Mouse (Mus musculus) spleen, adult 2 months (tissue): ENCODE measurements around the gene Rab4a.

Experiments
- CTCF ChIP-seq: fragments of 200-500 bp; IDR thresholded peaks from 2 replicates; pipeline ENCODE4 v1.5.1; 2011; ENCODE audit warnings: mild to moderate bottlenecking, inconsistent platforms; ENCODE audit not compliant: insufficient read depth, insufficient read length, insufficient replicate concordance; ENCODE audit errors: extremely low read depth
- POLR2A ChIP-seq: fragments of 200-500 bp; IDR thresholded peaks from 2 replicates; pipeline ENCODE4 v1.6.1; 2011; ENCODE audit warnings: low read depth, low read length, inconsistent platforms

DNA sequence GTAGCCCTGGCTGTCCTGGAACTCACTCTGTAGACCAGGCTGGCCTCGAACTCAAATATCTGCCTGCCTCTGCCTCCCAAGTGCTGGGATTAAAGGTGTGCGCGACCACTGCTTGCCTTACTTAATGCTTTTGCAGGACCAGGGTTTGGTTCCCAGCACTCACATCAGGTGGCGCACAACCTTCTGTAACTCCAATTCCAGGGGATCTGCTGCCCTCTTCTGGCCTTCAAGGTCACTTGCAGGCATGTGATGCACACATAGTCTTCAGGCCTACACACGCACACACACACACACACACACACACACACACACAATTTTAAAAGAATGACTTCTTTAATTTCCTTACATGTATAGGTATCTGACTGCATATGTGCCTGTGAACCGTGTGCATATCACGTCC lies 4.9 kb upstream of the Rab4a start:
- TF ChIP-seq POLR2A (no peak), CTCF (no peak)
